Mouse (Mus musculus) CH12.LX (cell line): Measurements from ENCODE around the gene Matk.

ENCODE experiments used
- CHD2 ChIP-seq: IDR thresholded peaks from 2 replicates; pipeline ENCODE4 v1.6.1; 2011; ENCODE audit warnings: low read length, improper control_type of control experiment
- CTCF ChIP-seq, 2 experiments: IDR thresholded peaks in 1 of 2; conservative IDR thresholded peaks in 1 of 2; 2 replicates each; pipeline ENCODE4 v1.5.1; 2011 to 2012; ENCODE audit warnings: low read depth in 2 of 2, low read length in 2 of 2, improper control_type of control experiment in 1 of 2, inconsistent platforms in 1 of 2, mild to moderate bottlenecking in 1 of 2, moderate library complexity in 1 of 2
- EP300 ChIP-seq: IDR thresholded peaks from 2 replicates; pipeline ENCODE4 v1.6.1; 2011; ENCODE audit warnings: low read length, improper control_type of control experiment
- JUND ChIP-seq: conservative IDR thresholded peaks from 2 replicates; pipeline ENCODE4 v1.6.1; 2011; ENCODE audit warnings: low read depth, low read length, improper control_type of control experiment
- MAFK ChIP-seq: IDR thresholded peaks from 2 replicates; pipeline ENCODE4 v1.6.1; 2011; ENCODE audit warnings: low read length, improper control_type of control experiment; ENCODE audit not compliant: insufficient replicate concordance
- MAX ChIP-seq: IDR thresholded peaks from 2 replicates; pipeline ENCODE4 v1.6.1; 2011; ENCODE audit warnings: low read length, improper control_type of control experiment
- MEF2A ChIP-seq: IDR thresholded peaks from 2 replicates; pipeline ENCODE4 v1.6.1; 2014; ENCODE audit warnings: low read depth, mild to moderate bottlenecking, inconsistent platforms, low read length, improper control_type of control experiment, borderline replicate concordance
- MXI1 ChIP-seq: IDR thresholded peaks from 2 replicates; pipeline ENCODE4 v1.6.1; 2011; ENCODE audit warnings: mild to moderate bottlenecking, low read depth, low read length, improper control_type of control experiment
- POLR2A ChIP-seq: IDR thresholded peaks from 2 replicates; pipeline ENCODE4 v1.6.1; 2011; ENCODE audit warnings: low read depth, mild to moderate bottlenecking, improper control_type of control experiment, low read length

DNA sequence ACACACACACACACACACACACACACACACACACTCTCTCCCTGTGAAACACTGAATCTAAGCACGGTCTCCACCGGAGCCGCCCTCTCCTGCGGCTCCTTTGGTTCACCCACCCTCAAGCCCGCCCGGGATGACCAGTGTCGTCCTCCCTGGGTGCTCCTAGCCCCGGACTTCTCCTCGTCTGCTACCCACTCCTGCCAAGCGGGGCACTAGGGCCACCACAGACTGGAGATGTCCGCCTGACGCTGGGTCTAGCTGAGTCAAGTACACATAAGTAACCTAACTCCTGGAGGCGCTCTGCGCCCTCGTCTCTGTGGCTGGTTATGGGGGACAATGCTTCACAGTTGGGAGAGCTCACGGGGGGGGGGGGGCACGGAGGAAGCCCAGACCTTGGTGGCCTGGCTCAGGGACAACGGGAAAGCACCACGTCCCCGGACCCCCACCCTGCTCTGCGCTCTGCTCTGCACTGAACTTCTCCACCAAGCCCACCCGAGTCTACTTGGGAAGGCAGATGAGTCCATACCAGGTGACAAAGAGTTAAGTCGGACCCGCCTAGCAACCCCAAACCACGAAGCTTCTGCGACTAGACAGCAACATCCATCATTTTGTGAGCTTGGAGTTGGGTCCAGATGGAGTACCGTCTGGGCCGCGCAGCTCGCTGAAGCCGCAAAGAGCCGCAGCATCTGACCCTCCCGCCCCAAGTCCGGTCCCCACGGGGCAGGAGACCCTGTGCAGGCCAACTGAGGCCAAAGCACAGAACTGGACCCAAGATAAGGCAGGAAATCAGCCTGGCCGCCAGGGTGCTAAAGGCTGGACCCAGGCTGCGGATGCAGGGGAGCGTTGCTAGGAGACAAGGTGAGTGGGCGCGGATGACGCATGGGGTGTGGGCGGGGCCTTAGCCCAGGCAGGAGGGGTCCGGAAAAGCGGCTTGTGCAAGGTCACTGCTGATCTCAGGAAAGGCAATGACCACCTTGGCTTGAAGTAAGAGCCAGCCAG, at the start of gene Matk:
- no peak for TF ChIP-seq MEF2A
- no peak for TF ChIP-seq MAX
- TF ChIP-seq CHD2, result no peak
- no peak for TF ChIP-seq CTCF (conservative IDR thresholded peaks at IDR 0.05 in 1 of 2, IDR thresholded peaks at IDR 0.05 in 1 of 2; ENCODE audit: low read depth in 2 of 2, low read length in 2 of 2)
- TF ChIP-seq MXI1, result no peak
- no peak for TF ChIP-seq JUND
- TF ChIP-seq EP300, result no peak
- no peak for TF ChIP-seq MAFK
- no peak for TF ChIP-seq POLR2A
